Mouse (Mus musculus) midbrain, embryonic 16.5 days (tissue): Measurements from ENCODE around the gene Efr3b. TPM values are rescaled to one million over a fixed set of nuclear protein-coding genes. Genes with fewer than 3 reads are reported as not detected.

Experiments used
- ATAC-seq: fragments of 200-750 bp; cut with Nextera tagmentation; 2 replicates; pipeline ENCODE4 v1.8.0; 2017; ENCODE audit warnings: moderate TSS enrichment
- H3K27ac ChIP-seq: fragments of 300-500 bp; sonication (generic); 2 replicates; pipeline ENCODE4 v1.5.1; 2014; ENCODE audit warnings: mild to moderate bottlenecking, low read length, mixed read lengths
- H3K27me3 ChIP-seq: fragments of 300-500 bp; sonication (generic); 2 replicates; pipeline ENCODE4 v1.6.1; 2014; ENCODE audit warnings: low read depth, low read length, mixed read lengths; ENCODE audit not compliant: control insufficient read depth, insufficient read depth
- H3K36me3 ChIP-seq: fragments of 300-500 bp; sonication (generic); 2 replicates; pipeline ENCODE4 v1.6.1; 2014; ENCODE audit warnings: mild to moderate bottlenecking, low read length, moderate library complexity, mixed read lengths; ENCODE audit not compliant: control insufficient read depth, insufficient read depth
- H3K4me1 ChIP-seq: fragments of 300-500 bp; sonication (generic); 2 replicates; pipeline ENCODE4 v1.6.1; 2014; ENCODE audit warnings: mild to moderate bottlenecking, low read length, mixed read lengths; ENCODE audit not compliant: control insufficient read depth, insufficient read depth
- H3K4me2 ChIP-seq: fragments of 300-500 bp; sonication (generic); 2 replicates; pipeline ENCODE4 v1.6.1; 2014; ENCODE audit warnings: mild to moderate bottlenecking, low read length, mixed read lengths
- H3K4me3 ChIP-seq: fragments of 300-500 bp; sonication (generic); 2 replicates; pipeline ENCODE4 v1.5.1; 2014; ENCODE audit warnings: low read depth, mild to moderate bottlenecking, low read length, moderate library complexity, mixed read lengths
- H3K9ac ChIP-seq: fragments of 300-500 bp; sonication (generic); 2 replicates; pipeline ENCODE4 v1.6.1; 2014; ENCODE audit warnings: low read depth, low read length, mixed read lengths
- H3K9me3 ChIP-seq: fragments of 300-500 bp; sonication (generic); replicated peaks from 2 replicates; pipeline ENCODE4 v1.6.1; 2014; ENCODE audit warnings: mild to moderate bottlenecking, low read length, mixed read lengths; ENCODE audit not compliant: control insufficient read depth, poor library complexity, severe bottlenecking
- whole genome bisulfite sequencing: fragments of 180-500 bp; shearing (Covaris S2); extraction: QIAGEN DNeasy Blood & Tissue Kit; methylation state at CpG from one replicate; pipeline ENCODE4 v1.1.7; 2014; 5-methylcytosine and 5-hydroxymethylcytosine counted together
- polyA plus RNA-seq: library from polyadenylated mRNA; unstranded; fragments of >200 nt; fragmentation: Nextera tagmentation; extraction: Ambion mirVana; gene quantifications from 2 replicates; pipeline ENCODE4 v1.2.1, GENCODE M21; 2015

Efr3b gene
- polyA plus RNA-seq, 1 experiment from 2014 or later: 48.4 TPM

GRCm38 (mm10) chr12:4007766-4008165 is 30.9 kb downstream of the Efr3b start:
- no peaks in the 10 kb centered on the region for H3K36me3 ChIP-seq

GRCm38 (mm10) chr12:4007181-4007580 is 31.5 kb downstream of the Efr3b start:
- Histone ChIP-seq H3K36me3 (no peaks in the 10 kb centered on the region), H3K4me3 (no peak overlapping the region), H3K27me3 (no peaks in the 10 kb centered on the region), H3K4me1 (peaks cover 25% of the 10 kb centered on the region), H3K9ac (no peak overlapping the region), H3K9me3 (no peaks in the 10 kb centered on the region), H3K4me2 (no peak overlapping the region), H3K27ac (0 out of 2 replicates have a peak overlapping the region, but pooled peaks have one; percentile 5)
- 57% methylated on average over 4 of the region's 4 CpGs for WGBS
- peak; percentile 55; the same call in 1 of the 2 replicates for ATAC-seq

More at GRCm38 (mm10) chr12:4007766-4008165, 30.9 kb downstream of the Efr3b start:
- H3K4me1 ChIP-seq: peaks cover 25% of the 10 kb centered on the region
- no peak overlapping the region for H3K4me2 ChIP-seq
- no peak overlapping the region for H3K4me3 ChIP-seq
- H3K9me3 ChIP-seq: no peaks in the 10 kb centered on the region
- H3K27me3 ChIP-seq: no peaks in the 10 kb centered on the region
- no peak overlapping the region for H3K9ac ChIP-seq
- H3K27ac ChIP-seq: no peak overlapping the region
- 0 out of 2 replicates have a peak, but pooled peaks have one; percentile 40 for ATAC-seq
- 60% methylated on average over 4 of the region's 4 CpGs for WGBS

GRCm38 (mm10) chr12:4006079-4006478 is 32.6 kb downstream of the Efr3b start:
- no peak overlapping the region for H3K4me3 ChIP-seq
- 80% methylated on average over 7 of the region's 7 CpGs for WGBS
- no peaks in the 10 kb centered on the region for H3K27me3 ChIP-seq
- H3K9me3 ChIP-seq: no peaks in the 10 kb centered on the region
- 0 out of 2 replicates have a peak overlapping the region, but pooled peaks have one; percentile 38 for H3K27ac ChIP-seq
- no peak overlapping the region for H3K9ac ChIP-seq
- peaks cover 25% of the 10 kb centered on the region for H3K4me1 ChIP-seq
- ATAC-seq: no peak
- H3K36me3 ChIP-seq: no peaks in the 10 kb centered on the region
- no peak overlapping the region for H3K4me2 ChIP-seq

DNA sequence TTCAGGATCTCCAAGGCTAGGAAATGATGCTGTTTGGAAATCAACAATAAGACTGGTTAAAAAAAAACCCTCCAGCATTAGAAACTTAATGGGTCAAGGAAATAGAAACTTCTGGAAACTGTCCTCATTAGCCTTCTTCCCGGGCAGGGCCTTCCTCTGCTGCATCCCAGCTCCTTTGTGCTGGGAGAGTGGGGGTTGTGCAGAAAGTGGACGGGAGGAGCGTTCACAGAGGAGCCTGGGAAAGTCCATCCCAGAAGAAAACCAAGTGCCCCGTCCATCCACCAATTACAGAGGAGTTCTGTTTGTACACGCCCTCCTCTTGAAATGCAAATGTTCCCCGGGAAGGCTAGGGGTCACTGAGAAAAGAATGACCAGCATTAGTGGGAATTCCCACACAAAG is 34.1 kb downstream of the Efr3b start:
- Histone ChIP-seq H3K4me1 (peaks cover 25% of the 10 kb centered on the region), H3K4me3 (no peak overlapping the region), H3K27me3 (no peaks in the 10 kb centered on the region), H3K9me3 (no peaks in the 10 kb centered on the region), H3K27ac (no peak overlapping the region), H3K4me2 (no peak overlapping the region), H3K9ac (no peak overlapping the region), H3K36me3 (0 out of 2 replicates have a peak, but pooled peaks cover 2% of the 10 kb centered on the region)
- WGBS: 8% methylated on average over 6 of the region's 6 CpGs
- no peak for ATAC-seq

- Histone ChIP-seq H3K4me2 (no peak overlapping the region), H3K9me3 (no peaks in the 10 kb centered on the region), H3K27ac (no peak overlapping the region), H3K36me3 (peaks cover 4% of the 10 kb centered on the region; the same call in 1 of the 2 replicates), H3K4me3 (no peak overlapping the region), H3K27me3 (no peaks in the 10 kb centered on the region), H3K9ac (no peak overlapping the region), H3K4me1 (no peaks in the 10 kb centered on the region)
- WGBS: 89% methylated on average over 5 of the region's 5 CpGs
- no peak for ATAC-seq
These were observed 38.3 kb downstream of the Efr3b start for GRCm38 (mm10) chr12:4000406-4000805.

- Histone ChIP-seq H3K4me3 (no peak overlapping the region), H3K4me1 (no peaks in the 10 kb centered on the region), H3K27me3 (no peaks in the 10 kb centered on the region), H3K9me3 (no peaks in the 10 kb centered on the region), H3K9ac (no peak overlapping the region), H3K4me2 (no peak overlapping the region), H3K36me3 (peaks cover 4% of the 10 kb centered on the region; the same call in 1 of the 2 replicates), H3K27ac (peak overlapping the region; percentile 32; the same call in 1 of the 2 replicates)
- no peak for ATAC-seq
- 76% methylated on average over 9 of the region's 9 CpGs for WGBS
These were observed 42.0 kb downstream of the Efr3b start for GRCm38 (mm10) chr12:3996749-3997148.

DNA sequence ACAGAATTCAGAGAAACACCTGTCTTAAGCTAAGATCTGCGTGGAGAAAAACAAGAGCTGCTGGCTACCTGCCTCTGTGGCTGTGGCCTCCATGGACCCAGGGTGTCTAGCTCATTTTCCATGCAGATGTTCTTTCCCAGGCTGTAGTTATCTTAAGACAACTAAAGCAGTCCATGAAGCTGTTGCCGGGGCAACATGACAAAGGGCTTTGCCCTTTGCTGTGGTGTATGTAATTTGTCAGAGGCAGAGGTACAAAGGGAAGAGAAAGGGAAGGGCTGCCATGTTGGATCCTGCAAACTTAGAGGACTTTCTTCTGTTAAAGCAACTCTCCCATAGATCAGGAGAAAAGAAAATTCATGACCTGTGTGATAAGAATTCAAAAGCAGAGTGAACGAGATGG is 47.7 kb downstream of the Efr3b start:
- H3K4me1 ChIP-seq: peaks cover 7% of the 10 kb centered on the region
- WGBS: 77% methylated on average over 3 of the region's 3 CpGs
- no peak overlapping the region for H3K4me2 ChIP-seq
- no peak overlapping the region for H3K4me3 ChIP-seq
- H3K36me3 ChIP-seq: no peaks in the 10 kb centered on the region
- no peaks in the 10 kb centered on the region for H3K27me3 ChIP-seq
- H3K9me3 ChIP-seq: no peaks in the 10 kb centered on the region
- H3K27ac ChIP-seq: no peak overlapping the region
- no peak overlapping the region for H3K9ac ChIP-seq
- ATAC-seq: no peak

DNA sequence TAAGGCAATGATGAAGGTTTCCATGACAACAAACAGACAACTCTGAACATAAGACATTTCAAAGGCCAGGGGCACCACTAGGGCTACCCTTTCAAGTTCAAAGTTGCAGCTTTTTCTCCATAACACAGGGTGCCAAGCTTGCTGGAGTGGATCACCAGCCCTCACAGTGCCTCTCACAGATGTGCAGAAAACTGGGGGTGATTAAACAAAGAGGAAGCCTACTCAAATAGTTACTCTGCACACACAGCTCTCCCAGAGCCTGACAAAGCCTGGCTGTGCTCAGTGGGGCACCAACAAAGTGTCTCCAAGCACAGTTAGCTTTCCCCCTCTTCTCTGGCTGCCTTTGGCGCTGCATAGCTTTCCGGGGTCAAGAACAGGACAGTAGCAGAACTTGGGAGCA is 48.8 kb downstream of the Efr3b start:
- Histone ChIP-seq H3K4me1 (peaks cover 7% of the 10 kb centered on the region), H3K9ac (no peak overlapping the region), H3K4me3 (no peak overlapping the region), H3K9me3 (no peaks in the 10 kb centered on the region), H3K27me3 (no peaks in the 10 kb centered on the region), H3K27ac (peak overlapping the region; percentile 50), H3K4me2 (no peak overlapping the region), H3K36me3 (no peaks in the 10 kb centered on the region)
- 0 out of 2 replicates have a peak, but pooled peaks have one; percentile 30 for ATAC-seq
- WGBS: 47% methylated on average over 2 of the region's 2 CpGs

DNA sequence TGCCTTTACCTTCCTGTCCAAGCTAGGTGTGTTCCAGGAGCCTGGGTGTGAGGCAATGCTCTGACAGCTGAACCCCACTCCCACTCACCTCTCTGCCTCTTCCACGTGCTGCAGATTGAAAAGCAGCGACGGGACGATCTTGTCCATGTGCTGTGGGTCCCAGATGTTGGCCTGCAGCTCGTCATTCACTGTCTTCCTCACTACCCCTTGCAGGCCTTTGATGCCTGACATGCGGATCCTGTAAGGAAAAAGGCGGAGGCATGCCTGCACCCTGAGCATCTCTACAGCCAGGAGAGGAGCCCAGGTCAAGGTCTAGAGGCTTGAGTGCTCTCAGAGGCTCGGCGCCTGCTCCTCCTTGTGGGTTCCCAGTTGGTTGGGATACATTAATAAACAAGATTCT is 54.3 kb downstream of the Efr3b start:
- no peak overlapping the region for H3K9ac ChIP-seq
- no peak overlapping the region for H3K4me3 ChIP-seq
- no peak for ATAC-seq
- H3K27me3 ChIP-seq: no peaks in the 10 kb centered on the region
- 88% methylated on average over 9 of the region's 9 CpGs for WGBS
- H3K4me1 ChIP-seq: peaks cover 16% of the 10 kb centered on the region
- no peaks in the 10 kb centered on the region for H3K9me3 ChIP-seq
- no peak overlapping the region for H3K27ac ChIP-seq
- H3K36me3 ChIP-seq: peaks cover 3% of the 10 kb centered on the region; the same call in 1 of the 2 replicates
- no peak overlapping the region for H3K4me2 ChIP-seq
